In the genomic region with DNA sequence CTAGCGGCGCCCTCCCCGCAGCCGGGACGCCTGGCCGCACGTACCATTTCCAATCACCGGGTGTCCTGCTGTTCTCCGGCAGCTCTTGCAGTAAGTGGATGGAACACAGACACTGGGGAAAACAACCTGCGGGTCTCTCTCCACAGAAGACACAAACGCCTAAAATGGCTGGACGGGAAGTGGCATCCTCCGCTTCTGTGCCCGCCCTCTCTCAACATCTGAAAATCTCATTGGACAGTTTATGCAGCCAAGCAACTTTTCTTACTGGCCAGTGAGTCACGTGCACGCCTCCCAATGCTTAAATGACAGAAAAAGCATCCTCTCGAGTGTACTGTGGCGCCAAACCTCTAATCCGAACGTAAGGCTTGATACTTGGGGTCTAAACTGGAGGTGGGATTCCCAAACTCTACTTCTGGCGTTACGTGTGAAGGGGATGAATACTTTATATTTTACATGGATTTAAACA, we compare ENCODE assay signal across 8 mouse cellular contexts. TPM values are rescaled to one million over a fixed set of nuclear protein-coding genes. Genes with fewer than 3 reads are reported as not detected.
DNase-seq lines count a peak whose midpoint lies in the region; ATAC-seq and TF ChIP-seq lines count a peak whose summit lies in the region.

TSS of gene Zfp871 (minus strand) at position 194 of the 466 bp plus-strand sequence.

- no peak for TF ChIP-seq CTCF in bone marrow, adult 2 months (IDR thresholded peaks at IDR 0.05; ENCODE audit: control insufficient read depth, insufficient read depth, low read length)
- TF ChIP-seq CTCF in midbrain, postnatal 0 days (IDR thresholded peaks at IDR 0.05), result peak; percentile 12; the same call in 1 of the 2 replicates

- H3K9me3 ChIP-seq in embryonic facial prominence, embryonic 15.5 days (replicated peaks), result no peaks in the 10 kb centered on the region
- H3K9me3 ChIP-seq in limb, embryonic 14.5 days (ENCODE audit: control insufficient read depth, low read length), result no peaks in the 10 kb centered on the region
- H3K9me3 ChIP-seq in midbrain, postnatal 0 days (ENCODE audit: low read length), result no peaks in the 10 kb centered on the region

- H3K36me3 ChIP-seq in embryonic facial prominence, embryonic 15.5 days, result peaks cover 17% of the 10 kb centered on the region
- peaks cover 31% of the 10 kb centered on the region for H3K36me3 ChIP-seq in limb, embryonic 14.5 days (ENCODE audit: control insufficient read depth, insufficient read depth, low read length)
- H3K36me3 ChIP-seq in midbrain, postnatal 0 days (ENCODE audit: insufficient read depth, low read length), result peaks cover 3% of the 10 kb centered on the region; the same call in 1 of the 2 replicates

- ATAC-seq in embryonic facial prominence, embryonic 15.5 days (ENCODE audit: insufficient number of reproducible peaks, low FRiP score, low TSS enrichment, low read depth), result peak; percentile 97
- ATAC-seq in limb, embryonic 14.5 days (ENCODE audit: low FRiP score, low read depth), result peak; percentile 98
- ATAC-seq in midbrain, postnatal 0 days (ENCODE audit: low FRiP score), result peak; percentile 99

- 0 out of 2 replicates have a peak, but pooled peaks have one; percentile 43 for TF ChIP-seq POLR2A in bone marrow, adult 2 months (IDR thresholded peaks at IDR 0.05; ENCODE audit: borderline replicate concordance, control insufficient read depth, low read depth, low read length)
- peak; percentile 69; the same call in 1 of the 2 replicates for TF ChIP-seq POLR2A in limb, embryonic 14.5 days (IDR thresholded peaks at IDR 0.05; ENCODE audit: borderline replicate concordance, extremely low read depth, insufficient read depth, insufficient read length)

- peak within 1 kb of the TSS; percentile 96 for H3K27ac ChIP-seq in bone marrow, adult 2 months (ENCODE audit: control insufficient read depth, insufficient read depth, low read depth, low read length, poor library complexity)
- H3K27ac ChIP-seq in embryonic facial prominence, embryonic 15.5 days (replicated peaks), result peak within 1 kb of the TSS; percentile 95
- H3K27ac ChIP-seq in limb, embryonic 14.5 days (replicated peaks; ENCODE audit: low read depth, low read length), result peak within 1 kb of the TSS; percentile 86
- H3K27ac ChIP-seq in midbrain, postnatal 0 days (ENCODE audit: low read depth, low read length), result peak within 1 kb of the TSS; percentile 91

- WGBS in bone marrow, adult 2 months, result under 1% methylated on average over 22 of the region's 22 CpGs
- under 1% methylated on average over 22 of the region's 22 CpGs for WGBS in embryonic facial prominence, embryonic 15.5 days
- WGBS in limb, embryonic 14.5 days, result under 1% methylated on average over 22 of the region's 22 CpGs
- WGBS in midbrain, postnatal 0 days, result 0% methylated on average over 22 of the region's 22 CpGs

- peaks cover 1% of the 10 kb centered on the region; the same call in 1 of the 2 replicates for H3K4me1 ChIP-seq in bone marrow, adult 2 months (ENCODE audit: control insufficient read depth, insufficient read depth, low read length)
- H3K4me1 ChIP-seq in embryonic facial prominence, embryonic 15.5 days, result peaks cover 22% of the 10 kb centered on the region
- H3K4me1 ChIP-seq in limb, embryonic 14.5 days (ENCODE audit: control insufficient read depth, insufficient read depth, low read length), result peaks cover 17% of the 10 kb centered on the region
- H3K4me1 ChIP-seq in midbrain, postnatal 0 days (ENCODE audit: insufficient read depth, low read length), result peaks cover 6% of the 10 kb centered on the region; the same call in 1 of the 2 replicates

- no peaks in the 10 kb centered on the region for H3K27me3 ChIP-seq in embryonic facial prominence, embryonic 15.5 days
- no peaks in the 10 kb centered on the region for H3K27me3 ChIP-seq in limb, embryonic 14.5 days (ENCODE audit: control insufficient read depth, insufficient read depth, low read length)
- no peaks in the 10 kb centered on the region for H3K27me3 ChIP-seq in midbrain, postnatal 0 days (ENCODE audit: insufficient read depth, low read length)

- peak; percentile 95 for DNase-seq in 416B (ENCODE audit: low read depth)
- DNase-seq in heart, adult 8-10 months (ENCODE audit: low spot score), result peak; percentile 96
- DNase-seq in kidney, adult 9 months, result peak; percentile 95
- DNase-seq in limb, embryonic 14.5 days (ENCODE audit: low spot score), result peak; percentile 92
- DNase-seq in midbrain, postnatal 0 days (ENCODE audit: low spot score), result peak; percentile 96
- DNase-seq in spleen, postnatal 14 days (ENCODE audit: low spot score in 2 of 2), result peak; percentile 68 to 76

- peak within 1 kb of the TSS; percentile 59 for H3K4me2 ChIP-seq in embryonic facial prominence, embryonic 15.5 days (replicated peaks)
- H3K4me2 ChIP-seq in limb, embryonic 14.5 days (replicated peaks; ENCODE audit: low read depth, low read length, severe bottlenecking), result peak within 1 kb of the TSS; percentile 63
- H3K4me2 ChIP-seq in midbrain, postnatal 0 days (ENCODE audit: low read depth, low read length, poor library complexity, severe bottlenecking), result peak within 1 kb of the TSS; percentile 64

- peak within 1 kb of the TSS; percentile 95 for H3K9ac ChIP-seq in embryonic facial prominence, embryonic 15.5 days
- H3K9ac ChIP-seq in limb, embryonic 14.5 days (ENCODE audit: low read depth, low read length, severe bottlenecking), result peak within 1 kb of the TSS; percentile 92
- H3K9ac ChIP-seq in midbrain, postnatal 0 days (replicated peaks; ENCODE audit: low read length, poor library complexity, severe bottlenecking), result peak within 1 kb of the TSS; percentile 97

- peak within 1 kb of the TSS; percentile 98 for H3K4me3 ChIP-seq in bone marrow, adult 2 months (replicated peaks; ENCODE audit: control insufficient read depth, low read depth, low read length)
- peak within 1 kb of the TSS; percentile 78 for H3K4me3 ChIP-seq in embryonic facial prominence, embryonic 15.5 days (replicated peaks)
- peak within 1 kb of the TSS; percentile 82 for H3K4me3 ChIP-seq in limb, embryonic 14.5 days (replicated peaks; ENCODE audit: low read length)
- peak within 1 kb of the TSS; percentile 86 for H3K4me3 ChIP-seq in midbrain, postnatal 0 days (ENCODE audit: low read depth, low read length)

RNA-seq across cellular contexts. Expression of gene Zfp871, which starts in this region (rescaled TPM):
- 9.7 and 13.5 TPM in 2 replicates for polyA plus RNA-seq in bone marrow, adult 2 months (2011; ENCODE audit: insufficient read depth, insufficient read length, low replicate concordance, missing spikeins)
- 27.0 and 30.8 TPM in 2 replicates for polyA plus RNA-seq in embryonic facial prominence, embryonic 15.5 days (2015; fragmentation: Nextera tagmentation; extraction: Ambion mirVana)
- 10 to 100 TPM; 28.7 to 30.8 (median 29.3) TPM for total RNA-seq in heart, adult 8-10 months (2022)
- polyA plus RNA-seq in limb, embryonic 14.5 days (2012; rRNA removed), result 24.9 and 33.2 TPM in 2 replicates
- polyA plus RNA-seq in limb, embryonic 14.5 days (2014; fragmentation: Nextera tagmentation; extraction: Ambion mirVana), result 46.7 and 50.4 TPM in 2 replicates
- 34.5 and 41.4 TPM in 2 replicates for total RNA-seq in midbrain, postnatal 0 days (2014; rRNA removed)
- polyA plus RNA-seq in midbrain, postnatal 0 days (2015; fragmentation: Nextera tagmentation; extraction: Ambion mirVana), result 41.8 and 46.7 TPM in 2 replicates

Comparison
In these comparisons a context has a peak if more than half of its experiments do, and no peak if none do; other contexts are left out.
1. Peak in every context shown above with its lines: DNase-seq, ATAC-seq, H3K4me3 ChIP-seq and H3K27ac ChIP-seq.